Comparison of ENCODE assay signal across 18 mouse cellular contexts in genomic region chr5:64236561-64236960, GRCm38 (mm10).
DNase-seq lines count a peak whose midpoint lies in the region; ATAC-seq lines count a peak whose summit lies in the region.
"Had no signal": no experiment of that assay in that cellular context is flagged by ENCODE, and none has a peak within 500 bp of the region (broad histone marks: within the 10 kb centered on the region; RNA-seq: fewer than 3 reads in every experiment).

No protein-coding gene starts in this region.

- no peak overlapping the region for H3K4me3 ChIP-seq in forebrain, embryonic 11.5 days (ENCODE audit: low read depth, low read length)
- no peak overlapping the region for H3K4me3 ChIP-seq in forebrain, embryonic 16.5 days (replicated peaks; ENCODE audit: low read length)
- no peak overlapping the region for H3K4me3 ChIP-seq in heart, embryonic 10.5 days
- H3K4me3 ChIP-seq: forebrain, embryonic 13.5 days; liver, embryonic 13.5 days had no signal

- DNase-seq in forebrain, embryonic 11.5 days (ENCODE audit: low spot score) = peak; percentile 36
- no peak for DNase-seq in heart, embryonic 10.5 days (ENCODE audit: low spot score)
- no peak for DNase-seq in heart, postnatal 25 days (ENCODE audit: low spot score)
- DNase-seq in kidney, postnatal 36 days = peak; percentile 48 to 56
- DNase-seq in kidney, postnatal 4 days = no peak
- DNase-seq in lung, postnatal 14 days = peak; percentile 52
- DNase-seq in ovary, postnatal 36 days (ENCODE audit: low spot score) = no peak
- DNase-seq: adrenal gland, adult 2 months; cerebellum, adult 9-11 months; gastrocnemius, postnatal 10 days; kidney, adult 18-20 months; liver, embryonic 13.5 days; retina, postnatal 1 day; thymus, adult 2 months had no signal

- no peaks in the 10 kb centered on the region for H3K9me3 ChIP-seq in forebrain, embryonic 11.5 days (ENCODE audit: control insufficient read depth, low read length)
- H3K9me3 ChIP-seq in forebrain, embryonic 16.5 days (ENCODE audit: control insufficient read depth, low read length) = no peaks in the 10 kb centered on the region
- no peaks in the 10 kb centered on the region for H3K9me3 ChIP-seq in heart, embryonic 10.5 days
- H3K9me3 ChIP-seq: forebrain, embryonic 13.5 days; liver, embryonic 13.5 days had no signal

- ATAC-seq in forebrain, embryonic 11.5 days (replicated peaks; ENCODE audit: low FRiP score) = no peak
- ATAC-seq in forebrain, embryonic 16.5 days = no peak
- ATAC-seq: forebrain, embryonic 13.5 days; hindbrain, postnatal 0 days had no signal

- H3K27me3 ChIP-seq in forebrain, embryonic 11.5 days (ENCODE audit: control insufficient read depth, insufficient read depth, low read length) = no peaks in the 10 kb centered on the region
- no peaks in the 10 kb centered on the region for H3K27me3 ChIP-seq in forebrain, embryonic 16.5 days (replicated peaks; ENCODE audit: control insufficient read depth, insufficient read depth, low read length)
- no peaks in the 10 kb centered on the region for H3K27me3 ChIP-seq in heart, embryonic 10.5 days (ENCODE audit: insufficient read depth, poor library complexity, severe bottlenecking)
- H3K27me3 ChIP-seq: forebrain, embryonic 13.5 days; liver, embryonic 13.5 days had no signal

- H3K36me3 ChIP-seq in forebrain, embryonic 11.5 days (ENCODE audit: control insufficient read depth, insufficient read depth, low read length) = no peaks in the 10 kb centered on the region
- H3K36me3 ChIP-seq in forebrain, embryonic 16.5 days (ENCODE audit: control insufficient read depth, insufficient read depth) = no peaks in the 10 kb centered on the region
- no peaks in the 10 kb centered on the region for H3K36me3 ChIP-seq in heart, embryonic 10.5 days
- H3K36me3 ChIP-seq: liver, embryonic 13.5 days had no signal

- 69% methylated on average over 7 of the region's 7 CpGs for WGBS in forebrain, embryonic 11.5 days
- WGBS in forebrain, embryonic 16.5 days = 63% methylated on average over 7 of the region's 7 CpGs
- WGBS in heart, embryonic 10.5 days = 25% methylated on average over 7 of the region's 7 CpGs

- intact Hi-C loops in heart, postnatal 25 days (cut with DNase I) = loop anchor here (5.0 kb wide), 1 partner anchor 34 kb away; no protein-coding TSS in a partner anchor

- no peak overlapping the region for H3K27ac ChIP-seq in forebrain, embryonic 11.5 days (ENCODE audit: low read depth, low read length)
- H3K27ac ChIP-seq in forebrain, embryonic 16.5 days (ENCODE audit: low read length) = no peak overlapping the region
- H3K27ac ChIP-seq in heart, embryonic 10.5 days = peak overlapping the region; percentile 42; the same call in 1 of the 2 replicates
- H3K27ac ChIP-seq: forebrain, embryonic 13.5 days; hindbrain, postnatal 0 days; liver, embryonic 13.5 days had no signal

- H3K9ac ChIP-seq in forebrain, embryonic 11.5 days (ENCODE audit: low read length) = no peak overlapping the region
- H3K9ac ChIP-seq in forebrain, embryonic 16.5 days (replicated peaks; ENCODE audit: low read depth, low read length) = no peak overlapping the region
- H3K9ac ChIP-seq: forebrain, embryonic 13.5 days; liver, embryonic 13.5 days had no signal

- no peak overlapping the region for H3K4me2 ChIP-seq in forebrain, embryonic 11.5 days (ENCODE audit: low read depth, low read length, severe bottlenecking)
- no peak overlapping the region for H3K4me2 ChIP-seq in forebrain, embryonic 16.5 days (ENCODE audit: low read length)
- H3K4me2 ChIP-seq: forebrain, embryonic 13.5 days; liver, embryonic 13.5 days; midbrain, embryonic 11.5 days had no signal

- H3K4me1 ChIP-seq in forebrain, embryonic 11.5 days (replicated peaks; ENCODE audit: control insufficient read depth, insufficient read depth, low read length) = no peaks in the 10 kb centered on the region
- H3K4me1 ChIP-seq in forebrain, embryonic 16.5 days (replicated peaks; ENCODE audit: control insufficient read depth, insufficient read depth, low read length) = no peaks in the 10 kb centered on the region
- H3K4me1 ChIP-seq in heart, embryonic 10.5 days = peaks cover 68% of the 10 kb centered on the region

Comparison
In these comparisons a context has a peak if more than half of its experiments do, and no peak if none do; other contexts are left out.
1. DNase-seq: peak in forebrain, embryonic 11.5 days (single experiment), kidney, postnatal 36 days (2 of 2) and lung, postnatal 14 days (single experiment); none in heart, embryonic 10.5 days (single experiment), heart, postnatal 25 days (single experiment), kidney, postnatal 4 days (0 of 2) and ovary, postnatal 36 days (single experiment).